Mouse (Mus musculus): ENCODE measurements around the gene Cmtr1. TPM values are rescaled to one million over a fixed set of nuclear protein-coding genes. Genes with fewer than 3 reads are reported as not detected.
"Not testable (repeated sequence)": the region's sequence is repeated elsewhere in the genome, so short reads cannot be mapped to it uniquely, and the experiment has no call there.

Gene Cmtr1
- total RNA-seq (2021), result 10 to 100 TPM; 86.9 to 93.1 TPM
- long read RNA-seq, full-length matches to known transcripts, result 17 of 18 reads
- long read RNA-seq, partial matches to known transcripts, result 0 of 18 reads
- long read RNA-seq, other reads (novel, unspliced or antisense), result 1 of 18 reads

DNA sequence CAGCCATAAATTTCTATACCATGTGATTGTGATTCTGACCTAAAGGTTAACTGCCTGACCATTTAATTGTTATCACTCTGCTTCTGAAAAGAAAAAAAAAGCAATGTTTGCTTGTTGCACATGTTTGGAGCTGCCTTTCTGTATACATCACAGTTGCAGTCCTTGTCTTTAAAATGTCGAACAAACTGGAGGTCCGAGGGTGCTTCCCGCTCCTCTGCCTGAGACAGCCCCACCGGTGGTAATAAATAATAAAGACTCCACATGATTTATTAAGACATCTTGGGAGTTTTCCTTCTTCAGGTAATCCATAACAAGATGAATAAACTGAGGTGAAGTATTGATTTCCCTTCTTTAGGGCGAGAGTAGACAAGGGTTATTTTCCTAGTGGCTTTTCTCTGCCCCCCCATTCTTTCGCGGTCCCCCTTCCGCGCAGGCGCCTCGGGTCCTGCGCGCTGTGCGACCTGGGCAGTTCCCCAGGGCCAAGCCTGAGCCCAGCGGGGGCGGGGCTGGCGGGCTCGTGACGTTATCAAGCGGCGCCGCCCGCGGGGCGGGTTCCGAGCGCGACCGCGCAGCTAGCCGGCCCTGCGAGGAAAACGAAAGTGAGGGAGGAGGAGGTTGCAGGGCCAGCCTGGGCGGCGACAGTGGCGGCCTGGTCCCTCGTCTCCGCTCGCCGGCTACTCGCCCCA, at the start of gene Cmtr1:
Gene Cmtr1, plus strand, starts transcription at position 520 of the 686 bp plus-strand sequence.
- DNase-seq (ENCODE audit: low spot score in 2 of 2), result peak; percentile 95 to 97

- not testable (repeated sequence) for DNase-seq (ENCODE audit: low spot score in 2 of 2)
Measured at GRCm38 (mm10) chr17:29613453-29613852, 46.9 kb upstream of the Cmtr1 start.

DNA sequence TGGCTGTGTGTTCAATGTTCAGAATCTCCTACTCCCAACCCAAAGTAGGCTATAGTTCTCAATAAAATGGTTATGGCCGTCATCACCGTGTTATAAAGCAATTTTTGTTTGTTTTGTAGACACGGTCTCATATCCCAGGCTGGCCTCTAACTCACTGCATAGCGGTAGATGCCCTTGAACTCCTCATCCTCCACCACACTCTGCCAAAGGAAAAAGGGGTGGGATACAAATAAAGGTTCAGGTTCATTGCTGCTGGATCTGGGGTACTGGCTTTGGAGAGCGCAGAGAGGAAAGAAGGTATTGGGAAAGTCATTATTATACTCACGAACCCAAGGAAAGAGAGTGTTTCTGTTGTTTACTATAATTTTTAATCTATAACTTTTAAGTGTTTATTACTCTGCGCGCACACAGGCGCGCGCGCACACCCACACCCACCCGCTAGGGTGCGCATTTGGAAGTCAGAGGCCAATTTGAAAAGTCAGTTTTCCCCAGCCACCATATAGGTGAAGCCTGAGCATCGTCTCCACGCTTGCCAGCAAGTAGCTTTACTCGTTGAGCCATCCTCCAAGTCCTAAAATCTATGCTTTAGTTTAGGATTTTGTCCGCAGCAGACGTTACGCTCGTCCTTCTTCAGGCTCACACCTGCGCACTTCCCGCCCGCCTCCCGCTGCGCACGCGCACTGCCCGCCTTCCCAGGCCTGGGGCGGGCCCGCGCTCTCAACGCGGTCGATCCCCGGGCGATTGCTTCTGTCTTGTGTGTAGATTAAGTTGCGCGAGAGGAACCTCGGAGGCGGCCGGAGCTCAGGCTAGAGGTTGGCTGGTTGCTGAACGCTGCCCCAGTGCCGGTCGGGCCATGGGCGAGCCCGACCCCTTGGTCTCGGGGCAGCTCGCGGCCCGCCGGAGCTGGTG, 46.0 kb upstream of the Cmtr1 start, which contains the start of the genes Rnf8 and Gm28043:
Gene Rnf8, plus strand, starts transcription at position 676 of the 909 bp plus-strand sequence.
Gene Gm28043, plus strand, starts transcription at position 762 of the 909 bp plus-strand sequence.
- peak; percentile 93 to 96 for DNase-seq (ENCODE audit: low spot score in 2 of 2)

- DNase-seq (ENCODE audit: low spot score in 2 of 2), result no peak
Measured at GRCm38 (mm10) chr17:29615024-29615551, 45.3 kb upstream of the Cmtr1 start.

DNA sequence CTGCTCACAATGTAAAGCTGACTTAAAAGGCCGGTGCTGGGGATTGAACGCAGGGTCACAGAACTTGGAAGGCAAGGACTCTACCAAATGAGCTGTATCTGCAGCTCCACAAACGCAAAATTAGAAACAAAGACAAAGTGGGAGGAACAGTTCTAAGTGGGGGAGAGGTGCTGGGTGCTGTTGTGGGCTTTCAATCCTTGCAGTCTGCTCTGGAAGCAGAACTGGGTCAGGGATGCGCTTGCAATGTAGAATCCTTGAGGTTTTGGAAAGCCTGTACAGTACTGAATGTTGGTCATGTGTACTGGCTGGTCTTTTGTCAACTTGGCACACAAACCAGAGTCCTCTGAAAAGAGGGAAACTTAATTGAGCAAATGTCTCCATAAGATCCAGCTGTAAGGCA, 44.8 kb upstream of the Cmtr1 start:
- DNase-seq (ENCODE audit: low spot score in 2 of 2), result no peak

- DNase-seq (ENCODE audit: low spot score in 2 of 2), result no peak
Measured at GRCm38 (mm10) chr17:29619231-29619630, 41.2 kb upstream of the Cmtr1 start.

DNA sequence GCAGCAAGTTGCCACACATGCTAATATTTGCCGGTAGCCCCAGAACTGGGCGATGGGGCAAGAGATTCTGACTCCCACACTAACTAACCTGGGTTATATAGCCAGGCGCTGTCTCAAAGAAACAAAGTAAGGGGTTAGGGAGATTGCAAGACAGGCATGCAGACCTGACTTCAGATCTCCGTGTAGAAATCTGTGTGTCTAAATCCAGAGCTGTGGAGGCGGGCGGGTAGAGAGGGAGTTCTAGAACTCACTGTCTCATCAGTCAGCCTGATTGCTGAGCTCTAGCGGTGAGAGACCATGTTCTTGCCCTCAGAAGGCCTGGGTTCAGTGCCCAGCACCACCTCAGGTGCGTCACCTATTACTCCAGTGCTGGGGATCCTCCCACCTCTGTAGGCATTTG, 36.9 kb upstream of the Cmtr1 start:
- no peak for DNase-seq (ENCODE audit: low spot score in 2 of 2)

DNA sequence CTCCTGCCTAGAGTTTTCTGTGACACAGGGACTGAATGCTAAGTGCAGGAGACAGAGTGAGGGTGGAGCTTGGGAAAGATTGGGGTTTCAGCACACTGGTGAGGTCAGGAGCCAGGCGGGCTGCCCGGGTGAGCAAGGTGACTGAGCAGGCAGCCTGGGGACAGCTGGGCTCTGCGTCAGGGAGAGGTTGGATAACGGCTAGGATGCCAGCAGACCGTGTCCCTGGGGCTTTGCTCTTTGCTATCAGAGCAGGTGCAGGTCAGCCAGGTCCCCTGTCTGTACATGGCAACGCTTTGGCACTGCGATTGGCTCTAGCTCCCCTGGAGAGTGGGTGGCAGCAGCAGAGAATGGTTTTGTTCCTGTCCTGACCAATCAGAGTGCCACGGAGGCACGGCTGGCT, 33.1 kb upstream of the Cmtr1 start:
- DNase-seq (ENCODE audit: low spot score in 2 of 2), result no peak

GRCm38 (mm10) chr17:29628946-29629345, 31.4 kb upstream of the Cmtr1 start:
- DNase-seq (ENCODE audit: low spot score in 2 of 2), result no peak

- DNase-seq (ENCODE audit: low spot score in 2 of 2), result no peak
Measured at GRCm38 (mm10) chr17:29629620-29630019, 30.8 kb upstream of the Cmtr1 start.

DNA sequence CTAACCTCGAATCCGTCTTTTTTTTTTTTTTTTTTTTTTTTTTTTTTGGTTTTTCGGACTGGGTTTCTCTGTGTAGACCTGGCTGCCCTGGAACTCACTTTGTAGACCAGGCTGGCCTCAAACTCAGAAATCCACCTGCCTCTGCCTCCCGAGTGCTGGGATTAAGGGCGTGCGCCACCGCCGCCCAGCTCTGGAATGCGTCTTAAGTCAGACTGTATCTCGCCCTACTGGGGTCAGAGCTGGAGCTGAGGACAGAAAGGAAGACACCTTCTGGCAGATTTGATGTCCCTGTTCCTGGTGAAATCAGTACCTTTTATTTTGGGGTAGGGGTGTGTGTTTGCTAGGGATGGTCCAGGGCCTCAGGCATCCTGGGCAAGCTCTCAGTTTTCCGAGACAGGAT, 28.1 kb upstream of the Cmtr1 start:
- DNase-seq (ENCODE audit: low spot score in 2 of 2), result no peak

- DNase-seq (ENCODE audit: low spot score in 2 of 2), result no peak
Measured at GRCm38 (mm10) chr17:29635492-29635891, 24.9 kb upstream of the Cmtr1 start.

- DNase-seq (ENCODE audit: low spot score in 2 of 2), result peak; percentile 44 to 51
Measured at GRCm38 (mm10) chr17:29636118-29636517, 24.3 kb upstream of the Cmtr1 start.

GRCm38 (mm10) chr17:29637377-29637776, 23.0 kb upstream of the Cmtr1 start:
- no peak for DNase-seq (ENCODE audit: low spot score in 2 of 2)

DNA sequence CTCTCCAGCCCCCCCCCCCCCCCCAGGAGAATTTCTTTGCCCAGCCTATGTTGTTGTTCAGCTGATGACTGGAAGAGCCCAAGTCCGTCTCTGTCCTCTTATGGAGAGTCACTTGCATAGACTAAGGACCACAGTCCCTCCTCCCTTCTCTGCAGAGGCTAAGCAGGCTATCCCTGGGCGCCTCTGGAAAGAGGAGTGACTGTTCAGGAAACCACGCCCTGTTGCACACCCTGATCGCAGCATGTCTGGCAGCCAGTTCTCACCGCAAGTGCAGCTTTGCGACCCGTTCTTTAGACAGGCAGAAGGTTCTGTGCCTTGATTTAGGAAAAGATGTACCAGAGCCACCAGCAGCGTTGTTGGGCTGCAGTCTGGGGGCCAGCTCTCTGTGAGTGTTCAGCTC, 22.5 kb upstream of the Cmtr1 start:
- no peak for DNase-seq (ENCODE audit: low spot score in 2 of 2)

GRCm38 (mm10) chr17:29640971-29641370, 19.4 kb upstream of the Cmtr1 start:
- DNase-seq (ENCODE audit: low spot score in 2 of 2), result no peak

DNA sequence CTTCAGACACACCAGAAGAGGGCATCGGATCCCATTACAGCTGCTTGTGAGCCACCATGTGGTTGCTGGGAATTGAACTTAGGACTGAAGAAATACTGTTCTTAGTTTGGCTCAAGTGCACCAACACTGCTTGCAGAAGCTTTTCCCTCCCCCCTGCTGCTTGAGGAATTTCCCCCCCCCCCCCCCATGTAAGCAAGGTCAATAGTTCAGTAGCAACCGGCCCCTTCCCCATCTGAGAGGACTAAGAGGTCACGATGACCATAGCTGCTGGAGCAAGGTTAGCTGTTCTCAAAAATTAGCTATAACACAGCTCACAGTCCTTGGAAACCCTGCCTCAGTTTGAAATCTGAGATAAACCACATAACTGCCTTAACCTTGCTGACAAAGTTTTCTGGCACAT, 18.2 kb upstream of the Cmtr1 start:
- no peak for DNase-seq (ENCODE audit: low spot score in 2 of 2)

DNA sequence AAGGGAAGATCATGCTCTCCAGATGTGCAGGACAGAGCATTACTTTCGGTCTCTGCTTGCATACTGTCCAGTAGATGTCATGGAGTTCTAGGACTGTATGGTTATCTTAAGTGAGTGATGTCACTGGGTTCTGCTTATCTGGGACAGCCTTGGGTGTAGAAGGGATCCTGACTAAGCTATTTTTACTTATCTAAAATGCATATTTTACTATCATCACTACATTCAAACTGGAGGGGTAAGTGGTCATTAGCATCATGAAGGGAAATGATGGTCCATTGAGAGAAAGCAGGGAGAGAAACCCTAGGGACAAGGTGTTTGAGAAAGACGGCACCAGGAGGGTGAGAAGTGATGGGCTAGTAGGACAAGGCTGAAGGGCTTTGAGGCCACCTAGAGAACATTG, 2.1 kb upstream of the Cmtr1 start:
- DNase-seq (ENCODE audit: low spot score in 2 of 2), result no peak

- DNase-seq (ENCODE audit: low spot score in 2 of 2), result peak in 1 of 2 experiments; percentile 21
Measured at GRCm38 (mm10) chr17:29660762-29661391, 482 bp downstream of the Cmtr1 start.

DNA sequence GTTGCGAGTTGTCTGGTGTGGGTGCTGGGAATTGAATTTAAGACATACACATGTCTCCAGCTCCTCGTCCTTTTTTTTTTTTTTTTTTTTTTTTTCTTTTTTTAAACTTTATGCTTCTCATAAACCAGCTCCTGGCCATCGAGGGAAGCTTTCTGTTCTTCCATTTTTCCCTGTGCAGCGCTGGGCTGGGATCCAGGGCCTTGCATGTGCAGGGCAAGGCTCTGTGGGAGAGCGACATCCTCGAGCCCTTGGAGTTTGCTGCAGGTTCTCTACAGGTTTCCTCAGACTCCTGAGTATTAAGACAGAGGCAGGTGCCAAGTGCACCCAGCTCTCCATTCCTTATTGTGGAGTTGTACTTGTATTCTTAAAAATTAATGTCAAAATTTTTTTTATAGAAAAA, 1.8 kb downstream of the Cmtr1 start:
- no peak for DNase-seq (ENCODE audit: low spot score in 2 of 2)

Measured in layer of hippocampus, postnatal 10 days (tissue).